Mouse (Mus musculus) erythroblast, embryonic 14.5 days (primary cell): Measurements from ENCODE around the gene Cbr1.

Experiments used
- GATA1 ChIP-seq: IDR thresholded peaks from 2 replicates; pipeline ENCODE4 v1.6.1; 2012; ENCODE audit warnings: low read length, inconsistent platforms, mixed read lengths
- TAL1 ChIP-seq: IDR thresholded peaks from 3 replicates; pipeline ENCODE4 v1.6.1; 2012; ENCODE audit warnings: low read length, inconsistent platforms, mixed read lengths

- no peak for TF ChIP-seq GATA1
- no peak for TF ChIP-seq TAL1
Measured at GRCm38 (mm10) chr16:93572383-93572782, 33.3 kb upstream of the Cbr1 start.
